Mouse (Mus musculus) embryonic fibroblast, embryonic 13.5 days (primary cell): Measurements from ENCODE around the gene Cobl. TPM values are rescaled to one million over a fixed set of nuclear protein-coding genes. Genes with fewer than 3 reads are reported as not detected.

Experiments used
- H3K27ac ChIP-seq: 2 replicates; pipeline ENCODE4 v1.5.1; 2012; ENCODE audit warnings: low read length, control low read depth, inconsistent platforms; ENCODE audit not compliant: insufficient read depth
- H3K4me1 ChIP-seq: 2 replicates; pipeline ENCODE4 v1.6.1; 2011; ENCODE audit warnings: low read length; ENCODE audit not compliant: control insufficient read depth, insufficient read depth
- H3K4me3 ChIP-seq: 2 replicates; pipeline ENCODE4 v1.5.1; 2011; ENCODE audit warnings: mild to moderate bottlenecking, control low read depth, low read length; ENCODE audit not compliant: insufficient read depth
- CTCF ChIP-seq: IDR thresholded peaks from 2 replicates; pipeline ENCODE4 v1.5.1; 2011; ENCODE audit warnings: mild to moderate bottlenecking, control low read depth, low read length, moderate library complexity, borderline replicate concordance; ENCODE audit not compliant: insufficient read depth
- POLR2A ChIP-seq: IDR thresholded peaks from 2 replicates; pipeline ENCODE4 v1.6.1; 2011; ENCODE audit warnings: low read depth, mild to moderate bottlenecking, control low read depth, low read length, moderate library complexity
- polyA plus RNA-seq: library from polyadenylated mRNA; stranded (reverse); fragments of >200 nt; gene quantifications from 2 replicates; pipeline ENCODE4 v1.2.4, GENCODE M21; 2011; ENCODE audit warnings: low read depth; ENCODE audit not compliant: missing spikeins, insufficient read length

The Cobl gene
- polyA plus RNA-seq, 1 experiment = 4.2 TPM

GRCm38 (mm10) chr11:12216897-12217296 lies 247.9 kb downstream of the Cobl start:
- TF ChIP-seq CTCF (no peak), POLR2A (no peak)
- Histone ChIP-seq H3K4me1 (no peaks in the 10 kb centered on the region), H3K4me3 (no peak overlapping the region), H3K27ac (no peak overlapping the region)

- Histone ChIP-seq H3K4me1 (no peaks in the 10 kb centered on the region), H3K27ac (no peak overlapping the region), H3K4me3 (no peak overlapping the region)
- TF ChIP-seq POLR2A = no peak
- TF ChIP-seq CTCF = no peak
Measured at GRCm38 (mm10) chr11:12215582-12215981, 249.2 kb downstream of the Cobl start.

- Histone ChIP-seq H3K27ac (no peak overlapping the region), H3K4me1 (no peaks in the 10 kb centered on the region), H3K4me3 (no peak overlapping the region)
- no peak for TF ChIP-seq CTCF
Measured at GRCm38 (mm10) chr11:12208574-12208973, 256.2 kb downstream of the Cobl start.

GRCm38 (mm10) chr11:12205201-12206161 lies 259.3 kb downstream of the Cobl start:
- TF ChIP-seq POLR2A (no peak), CTCF (no peak)
- Histone ChIP-seq H3K27ac (no peak overlapping the region), H3K4me3 (no peak overlapping the region), H3K4me1 (no peaks in the 10 kb centered on the region)

- no peak overlapping the region for H3K4me3 ChIP-seq
- H3K4me1 ChIP-seq = no peaks in the 10 kb centered on the region; the same call in 1 of the 2 replicates
- TF ChIP-seq CTCF (no peak), POLR2A (no peak)
- no peak overlapping the region for H3K27ac ChIP-seq
Measured at GRCm38 (mm10) chr11:12199441-12199840, 265.3 kb downstream of the Cobl start.

GRCm38 (mm10) chr11:12198700-12199349 lies 265.9 kb downstream of the Cobl start:
- Histone ChIP-seq H3K4me3 (no peak overlapping the region), H3K27ac (no peak overlapping the region), H3K4me1 (no peaks in the 10 kb centered on the region; the same call in 1 of the 2 replicates)
- TF ChIP-seq CTCF (no peak), POLR2A (no peak)

- no peaks in the 10 kb centered on the region; the same call in 1 of the 2 replicates for H3K4me1 ChIP-seq
- TF ChIP-seq POLR2A = no peak
- TF ChIP-seq CTCF = no peak
- no peak overlapping the region for H3K4me3 ChIP-seq
- H3K27ac ChIP-seq = no peak overlapping the region
Measured at GRCm38 (mm10) chr11:12198017-12198416, 266.7 kb downstream of the Cobl start.

- TF ChIP-seq CTCF (no peak), POLR2A (no peak)
- Histone ChIP-seq H3K4me1 (no peaks in the 10 kb centered on the region; the same call in 1 of the 2 replicates), H3K27ac (no peak overlapping the region), H3K4me3 (no peak overlapping the region)
Measured at GRCm38 (mm10) chr11:12197542-12197941, 267.2 kb downstream of the Cobl start.

- H3K4me1 ChIP-seq = no peaks in the 10 kb centered on the region; the same call in 1 of the 2 replicates
- no peak for TF ChIP-seq CTCF
- TF ChIP-seq POLR2A = no peak
- H3K4me3 ChIP-seq = no peak overlapping the region
- no peak overlapping the region for H3K27ac ChIP-seq
Measured at GRCm38 (mm10) chr11:12195390-12195789, 269.4 kb downstream of the Cobl start.

- no peaks in the 10 kb centered on the region; the same call in 1 of the 2 replicates for H3K4me1 ChIP-seq
- H3K27ac ChIP-seq = peak overlapping the region; percentile 84; the same call in 1 of the 2 replicates
- H3K4me3 ChIP-seq = no peak overlapping the region
- TF ChIP-seq CTCF (no peak), POLR2A (no peak)
Measured at GRCm38 (mm10) chr11:12193369-12193768, 271.4 kb downstream of the Cobl start.

- no peak overlapping the region for H3K27ac ChIP-seq
- no peaks in the 10 kb centered on the region; the same call in 1 of the 2 replicates for H3K4me1 ChIP-seq
- TF ChIP-seq CTCF = no peak
- no peak for TF ChIP-seq POLR2A
Measured at GRCm38 (mm10) chr11:12191386-12191785, 273.4 kb downstream of the Cobl start.

More at GRCm38 (mm10) chr11:12191386-12191785, 273.4 kb downstream of the Cobl start:
- H3K4me3 ChIP-seq = no peak overlapping the region
